Mouse (Mus musculus): Measurements from ENCODE around the gene Snrpa. TPM values are rescaled to one million over a fixed set of nuclear protein-coding genes. Genes with fewer than 3 reads are reported as not detected.

Snrpa gene
- total RNA-seq, 2 experiments from 2014 or later, result 81.3 to 81.8 TPM

DNA sequence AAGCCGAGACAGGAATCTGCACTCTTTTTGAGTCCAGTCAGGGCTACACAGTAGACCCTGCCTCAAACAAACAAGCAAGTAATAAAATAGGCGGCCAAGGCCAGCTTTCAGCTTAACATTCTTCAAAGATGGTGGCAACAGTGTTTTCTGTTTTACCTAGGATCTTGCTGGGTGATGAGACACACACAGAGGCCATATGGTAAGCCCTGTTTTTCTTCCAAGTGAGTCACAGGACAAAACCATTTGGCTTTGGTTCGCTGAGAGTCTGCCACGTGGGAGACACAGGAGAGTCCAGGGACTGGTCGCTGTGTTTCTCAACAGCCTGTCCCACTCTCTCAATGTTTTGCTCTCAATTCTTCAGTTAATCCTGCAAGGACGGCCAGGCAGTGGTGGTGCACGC, 22.5 kb upstream of the Snrpa start:
- no peak for DNase-seq (ENCODE audit: low spot score in 2 of 2)
- intact Hi-C loops (cut with DNase I), result no loop called here

DNA sequence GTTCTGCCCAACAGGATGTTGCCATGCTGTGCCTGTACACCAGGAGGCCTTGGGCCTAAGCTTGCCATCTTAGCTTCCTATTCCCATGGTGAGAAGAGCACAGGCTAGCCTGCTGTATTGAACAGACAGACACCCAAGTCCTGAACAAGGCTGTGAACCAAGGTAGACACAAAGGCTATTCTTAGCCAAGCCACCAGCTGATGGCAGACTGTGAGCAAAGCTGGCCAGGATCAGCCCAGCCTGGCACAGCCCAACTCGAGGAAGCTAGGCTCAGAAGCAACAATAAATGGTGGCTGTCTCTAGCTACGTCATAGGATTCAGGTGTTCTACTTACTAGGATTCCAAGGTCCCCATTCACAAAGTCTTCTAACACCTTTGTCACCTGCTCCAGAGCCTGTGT, 16.6 kb upstream of the Snrpa start:
- DNase-seq (ENCODE audit: low spot score in 2 of 2), result no peak
- intact Hi-C loops (cut with DNase I), result no loop called here

DNA sequence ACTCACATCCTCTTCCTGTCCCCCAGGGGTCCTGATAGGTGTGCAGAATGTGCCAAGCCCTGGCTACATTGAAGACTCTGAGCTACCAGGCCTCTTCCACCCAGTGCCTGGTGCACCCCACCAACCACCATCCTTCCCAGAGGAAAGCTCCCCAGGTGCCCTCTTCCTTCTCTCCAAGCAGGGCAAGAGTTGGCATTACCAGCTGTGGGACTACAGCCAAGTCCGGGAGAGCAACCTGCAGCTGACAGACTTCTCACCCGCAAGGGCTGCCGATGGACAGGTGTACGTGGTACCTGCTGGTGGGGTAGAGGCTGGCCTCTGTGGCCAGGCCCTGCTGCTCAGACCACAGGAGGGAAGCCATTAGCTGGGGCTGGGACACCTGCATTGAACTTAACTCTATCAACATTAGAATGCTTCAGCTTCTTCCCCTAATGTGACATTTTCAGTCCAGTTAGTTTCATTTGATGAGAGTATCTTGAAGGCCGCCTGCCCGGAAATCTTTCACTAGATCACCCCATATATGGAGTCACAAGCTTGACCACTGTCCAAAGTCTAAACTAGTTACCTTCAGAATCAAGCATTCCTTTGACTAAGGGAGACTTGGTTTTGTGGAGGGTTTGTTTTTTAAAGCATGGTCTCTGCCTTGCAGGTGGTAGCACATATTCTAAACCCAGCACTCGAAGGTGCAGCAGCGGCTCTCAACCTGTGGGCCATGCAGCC, 7.8 kb upstream of the Snrpa start:
- intact Hi-C loops (cut with DNase I), result no loop called here
- no peak for DNase-seq (ENCODE audit: low spot score in 2 of 2)

DNA sequence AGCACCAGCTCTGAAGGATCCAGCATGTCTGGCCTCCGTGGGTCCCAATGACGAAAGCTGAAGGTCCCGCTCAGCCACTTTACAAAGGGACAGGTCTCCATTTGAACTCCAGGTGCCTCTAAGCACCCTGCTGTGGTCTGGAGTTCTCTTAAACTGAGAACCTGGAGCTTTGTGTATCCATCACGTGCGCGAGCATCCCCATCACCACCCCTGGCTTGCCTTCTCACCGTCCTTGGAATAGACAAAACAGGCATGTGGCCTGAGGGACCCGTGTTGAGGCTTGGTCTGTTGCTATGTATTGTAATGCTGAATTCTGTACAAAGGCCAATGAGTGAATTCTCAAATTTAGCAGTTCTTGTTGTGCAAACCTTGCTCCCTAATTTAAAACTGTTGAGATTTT, 2.7 kb upstream of the Snrpa start:
- intact Hi-C loops (cut with DNase I), result no loop called here
- no peak for DNase-seq (ENCODE audit: low spot score in 2 of 2)

- intact Hi-C loops (cut with DNase I), result no loop called here
- no peak for DNase-seq (ENCODE audit: low spot score in 2 of 2)
Measured at GRCm38 (mm10) chr7:27198355-27198754, 2.3 kb upstream of the Snrpa start.

DNA sequence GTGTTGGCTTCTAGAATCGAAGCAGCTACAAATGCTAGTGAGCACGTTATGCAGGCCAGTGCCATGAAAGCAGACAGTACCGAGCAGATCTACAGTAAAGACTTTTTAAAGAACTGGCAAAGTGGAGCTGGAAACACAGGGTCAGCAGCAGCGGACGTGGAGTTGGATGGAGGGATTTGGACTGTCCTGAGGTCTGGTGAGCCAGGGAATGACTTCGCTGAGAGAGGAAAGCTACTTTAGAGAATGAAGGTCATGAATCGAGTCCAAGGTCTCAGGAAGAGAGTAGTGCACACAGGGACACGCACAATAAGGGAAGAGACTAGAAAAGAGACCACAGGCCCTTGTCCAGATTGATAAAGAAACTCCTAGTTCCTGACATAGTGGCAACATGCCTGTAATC, 1.6 kb upstream of the Snrpa start:
- intact Hi-C loops (cut with DNase I), result no loop called here
- DNase-seq (ENCODE audit: low spot score in 2 of 2), result no peak

DNA sequence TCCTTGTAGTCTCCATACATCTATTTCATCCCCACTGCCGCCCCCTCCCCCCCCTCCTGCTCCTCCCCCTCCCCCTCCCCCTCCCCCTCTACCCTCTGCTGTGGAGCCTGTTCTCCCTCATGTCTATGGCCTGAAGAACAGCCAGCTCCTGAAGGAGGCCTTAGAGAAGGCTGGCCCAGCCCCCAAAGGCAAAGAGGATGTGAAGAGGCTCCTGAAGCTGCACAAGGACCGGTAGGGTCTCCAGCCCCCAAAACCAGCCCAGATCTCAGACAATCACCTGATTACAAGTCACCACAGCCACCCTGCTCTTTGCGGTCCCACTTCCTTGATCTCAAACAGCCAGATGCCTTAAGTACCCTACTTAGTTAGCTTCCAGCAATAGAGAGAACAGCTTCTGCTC, 1.1 kb upstream of the Snrpa start:
- intact Hi-C loops (cut with DNase I), result no loop called here

DNA sequence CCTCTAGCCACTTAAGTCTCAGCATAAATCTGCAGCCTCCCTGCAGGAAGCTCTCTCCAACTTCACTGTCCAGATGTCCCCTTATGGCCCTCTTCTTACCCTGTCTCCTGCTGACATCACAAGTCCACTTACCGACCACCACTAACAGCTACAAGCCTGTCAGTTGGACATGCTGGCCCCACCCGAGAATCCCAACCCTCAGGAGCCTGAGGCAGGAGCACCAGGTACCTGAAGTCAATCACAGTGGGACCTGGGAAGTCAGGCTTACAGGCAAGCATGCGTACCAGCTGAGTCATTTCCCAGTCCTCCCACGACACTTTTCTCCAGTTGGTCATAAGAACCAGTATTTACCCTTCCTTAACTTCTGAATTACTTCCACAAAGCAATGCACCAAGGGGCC, 2.3 kb downstream of the Snrpa start:
- intact Hi-C loops (cut with DNase I), result no loop called here

More for the DNA sequence above, 1.1 kb upstream of the Snrpa start:
- DNase-seq (ENCODE audit: low spot score in 2 of 2), result no peak

DNA sequence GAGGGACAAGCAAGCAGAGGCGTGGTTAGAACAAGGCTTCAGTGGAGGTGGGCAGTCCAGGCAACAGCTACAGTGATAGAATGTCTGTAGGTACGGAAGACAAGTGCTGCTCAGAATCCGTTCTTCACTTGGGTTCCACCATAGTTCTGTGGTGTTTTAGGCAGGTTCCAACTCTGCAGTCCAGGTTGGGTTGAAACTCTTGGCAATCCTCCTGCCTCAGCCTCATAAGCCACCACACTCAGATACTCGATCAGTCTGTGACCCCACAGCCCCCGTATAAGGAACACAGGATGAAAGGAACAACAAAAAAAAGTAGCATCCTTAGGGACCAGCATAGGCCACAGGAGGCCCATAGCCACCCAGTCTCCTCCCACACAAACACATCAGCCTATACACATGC, 3.6 kb downstream of the Snrpa start:
- intact Hi-C loops (cut with DNase I), result no loop called here
- DNase-seq (ENCODE audit: low spot score in 2 of 2), result no peak

More for the DNA sequence above, 2.3 kb downstream of the Snrpa start:
- no peak for DNase-seq (ENCODE audit: low spot score in 2 of 2)

- DNase-seq (ENCODE audit: low spot score in 2 of 2), result no peak
- intact Hi-C loops (cut with DNase I), result no loop called here
Measured at GRCm38 (mm10) chr7:27189271-27189931, 6.7 kb downstream of the Snrpa start.

DNA sequence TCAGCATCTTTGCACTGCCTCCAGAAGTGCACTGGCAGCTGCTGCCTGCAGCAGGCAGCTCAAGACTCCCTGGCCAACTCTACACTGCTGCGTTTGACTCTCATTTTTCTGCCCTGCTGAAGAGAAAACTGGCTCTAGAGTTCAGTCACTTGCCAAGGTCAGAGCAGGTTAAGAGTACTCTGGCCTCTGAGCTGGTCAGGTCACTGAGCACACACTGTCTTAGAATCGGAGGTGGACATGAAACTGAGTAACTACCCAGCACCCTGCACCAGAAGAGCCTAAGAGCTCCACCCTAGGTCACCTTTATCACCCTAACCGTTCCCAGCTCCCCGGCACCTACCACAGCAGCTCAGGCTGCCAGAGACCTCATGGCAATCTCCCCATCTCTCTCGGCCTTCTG, 10.1 kb downstream of the Snrpa start:
- intact Hi-C loops (cut with DNase I), result no loop called here
- DNase-seq (ENCODE audit: low spot score in 2 of 2), result no peak

- intact Hi-C loops (cut with DNase I), result no loop called here
- no peak for DNase-seq (ENCODE audit: low spot score in 2 of 2)
Measured at GRCm38 (mm10) chr7:27184964-27185363, 11.1 kb downstream of the Snrpa start.

DNA sequence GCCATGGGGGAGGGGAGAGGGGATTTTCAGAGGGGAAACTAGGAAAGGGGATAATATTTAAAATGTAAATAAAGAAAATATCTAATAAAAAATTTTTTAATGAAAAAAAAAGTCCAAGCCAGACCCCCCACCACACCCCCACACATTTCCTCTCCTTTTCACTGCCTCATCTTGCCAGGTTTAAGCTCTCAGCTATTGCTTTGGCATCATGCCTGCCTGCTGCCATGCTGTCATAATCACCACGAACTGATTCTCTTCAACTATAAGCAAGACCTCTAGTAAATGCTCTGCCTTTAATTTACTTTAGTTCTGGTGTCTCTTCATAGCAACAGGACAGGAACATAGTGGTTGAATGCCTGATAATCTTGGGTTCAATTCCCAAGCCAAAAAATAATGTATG, 13.6 kb downstream of the Snrpa start:
- DNase-seq (ENCODE audit: low spot score in 2 of 2), result no peak
- intact Hi-C loops (cut with DNase I), result no loop called here

GRCm38 (mm10) chr7:27180837-27181695, 15.0 kb downstream of the Snrpa start, which contains the start of the genes Gm21983 and Mia:
Gm21983 (minus strand) TSS chr7:27181086.
Mia (minus strand) TSS chr7:27181157.
- intact Hi-C loops (cut with DNase I), result no loop called here
- DNase-seq (ENCODE audit: low spot score in 2 of 2), result no peak

DNA sequence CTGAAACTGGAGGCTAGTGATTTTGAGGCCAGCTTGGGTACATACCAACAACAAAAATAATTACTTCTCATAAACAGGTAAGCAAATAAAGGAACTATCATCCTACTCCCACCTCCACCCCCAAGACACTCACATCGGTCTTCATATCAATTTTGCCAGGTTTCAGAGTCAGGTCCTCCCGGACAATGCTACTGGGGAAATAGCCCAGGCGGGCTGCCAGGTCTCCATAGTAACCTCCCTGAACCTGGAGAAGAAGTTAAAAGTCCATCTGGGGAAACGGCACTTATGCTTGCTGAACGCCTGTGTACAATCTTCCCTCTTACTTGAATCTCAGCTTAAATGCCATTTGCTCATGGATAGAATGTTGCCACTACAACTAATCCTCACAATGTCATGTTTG, 16.0 kb downstream of the Snrpa start:
- DNase-seq (ENCODE audit: low spot score in 2 of 2), result no peak
- intact Hi-C loops (cut with DNase I), result no loop called here

GRCm38 (mm10) chr7:27179217-27179918, 16.7 kb downstream of the Snrpa start:
- intact Hi-C loops (cut with DNase I), result no loop called here

GRCm38 (mm10) chr7:27178324-27179216, 17.5 kb downstream of the Snrpa start, which contains the start of gene Rab4b:
Rab4b (minus strand) TSS chr7:27178896.
- DNase-seq (ENCODE audit: low spot score in 2 of 2), result peak; percentile 100
- intact Hi-C loops (cut with DNase I), result no loop called here

More at GRCm38 (mm10) chr7:27179217-27179918, 16.7 kb downstream of the Snrpa start:
- DNase-seq (ENCODE audit: low spot score in 2 of 2), result no peak

DNA sequence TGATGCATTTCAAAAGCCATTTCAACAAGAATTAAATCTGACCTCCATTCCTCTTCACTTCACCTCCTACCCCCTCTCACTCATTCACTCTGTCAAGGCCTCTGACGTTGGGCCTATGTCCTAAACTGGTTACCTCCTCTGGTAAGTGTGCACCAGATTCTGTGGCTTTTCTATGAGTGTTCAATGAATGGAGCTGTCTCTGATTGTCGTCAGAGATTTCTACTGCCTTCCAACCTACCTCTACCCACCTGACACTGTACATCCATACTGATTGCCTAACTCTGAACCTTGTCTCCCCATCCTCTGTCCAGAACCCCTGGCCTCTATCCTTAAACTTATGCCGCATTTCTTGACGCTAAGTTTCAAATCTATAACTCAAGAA, 18.1 kb downstream of the Snrpa start:
- no peak for DNase-seq (ENCODE audit: low spot score in 2 of 2)
- intact Hi-C loops (cut with DNase I), result no loop called here

- DNase-seq (ENCODE audit: low spot score in 2 of 2), result no peak
- intact Hi-C loops (cut with DNase I), result no loop called here
Measured at GRCm38 (mm10) chr7:27174896-27175295, 21.2 kb downstream of the Snrpa start.
